Mouse (Mus musculus) liver, embryonic 11.5 days (tissue): ENCODE measurements around the gene Efnb3. TPM values are rescaled to one million over a fixed set of nuclear protein-coding genes. Genes with fewer than 3 reads are reported as not detected.
A peak's percentile ranks its signal among the peaks of the same experiment; 100 is the strongest.

ENCODE experiments used
- ATAC-seq: fragments of 200-750 bp; cut with Nextera tagmentation; replicated peaks from 2 replicates; pipeline ENCODE4 v1.8.0; 2017; ENCODE audit warnings: moderate number of reproducible peaks, mild to moderate bottlenecking, moderate TSS enrichment, moderate library complexity; ENCODE audit not compliant: low FRiP score
- DNase-seq: peaks from one replicate; pipeline ENCODE4 v3.0.0-alpha.2; 2017; ENCODE audit warnings: low spot score
- H3K27ac ChIP-seq: fragments of 300-500 bp; sonication (generic); 2 replicates; pipeline ENCODE4 v1.5.1; 2014; ENCODE audit warnings: mild to moderate bottlenecking, low read depth, low read length, control low read depth
- H3K27me3 ChIP-seq: fragments of 300-500 bp; sonication (generic); replicated peaks from 2 replicates; pipeline ENCODE4 v1.6.1; 2014; ENCODE audit warnings: low read length, mixed read lengths; ENCODE audit not compliant: control insufficient read depth, insufficient read depth
- H3K36me3 ChIP-seq: fragments of 300-500 bp; sonication (generic); 2 replicates; pipeline ENCODE4 v1.6.1; 2014; ENCODE audit warnings: mild to moderate bottlenecking, low read length, moderate library complexity, mixed read lengths; ENCODE audit not compliant: control insufficient read depth, insufficient read depth
- H3K4me1 ChIP-seq: fragments of 300-500 bp; sonication (generic); replicated peaks from 2 replicates; pipeline ENCODE4 v1.6.1; 2014; ENCODE audit warnings: low read length, mixed read lengths; ENCODE audit not compliant: control insufficient read depth, insufficient read depth
- H3K4me2 ChIP-seq: fragments of 300-500 bp; sonication (generic); 2 replicates; pipeline ENCODE4 v1.6.1; 2014; ENCODE audit warnings: mild to moderate bottlenecking, control low read depth, moderate library complexity
- H3K4me3 ChIP-seq: fragments of 300-500 bp; sonication (generic); 2 replicates; pipeline ENCODE4 v1.5.1; 2014; ENCODE audit warnings: low read depth, low read length, control low read depth
- H3K9ac ChIP-seq: fragments of 300-500 bp; sonication (generic); 2 replicates; pipeline ENCODE4 v1.6.1; 2014; ENCODE audit warnings: low read depth, low read length, control low read depth
- H3K9me3 ChIP-seq: fragments of 300-500 bp; sonication (generic); 2 replicates; pipeline ENCODE4 v1.6.1; 2016; ENCODE audit warnings: low read length, inconsistent platforms, mixed read lengths; ENCODE audit not compliant: control insufficient read depth
- WGBS: fragments of 180-500 bp; shearing (Covaris S2); extraction: QIAGEN DNeasy Blood & Tissue Kit; methylation state at CpG from one replicate; pipeline ENCODE4 v1.1.7; 2014; 5-methylcytosine and 5-hydroxymethylcytosine counted together
- microRNA-seq: library from miRNA; unstranded; fragments of <30 nt; microRNA quantifications from one replicate; pipeline ENCODE4, GENCODE M21; 2017; ENCODE audit warnings: borderline number of aligned reads
- polyA plus RNA-seq: library from polyadenylated mRNA; unstranded; fragments of >200 nt; fragmentation: Nextera tagmentation; extraction: Ambion mirVana; gene quantifications from 2 replicates; pipeline ENCODE4 v1.2.1, GENCODE M21; 2014

Efnb3 gene
- polyA plus RNA-seq, 1 experiment from 2014 or later, result 2.4 TPM

DNA sequence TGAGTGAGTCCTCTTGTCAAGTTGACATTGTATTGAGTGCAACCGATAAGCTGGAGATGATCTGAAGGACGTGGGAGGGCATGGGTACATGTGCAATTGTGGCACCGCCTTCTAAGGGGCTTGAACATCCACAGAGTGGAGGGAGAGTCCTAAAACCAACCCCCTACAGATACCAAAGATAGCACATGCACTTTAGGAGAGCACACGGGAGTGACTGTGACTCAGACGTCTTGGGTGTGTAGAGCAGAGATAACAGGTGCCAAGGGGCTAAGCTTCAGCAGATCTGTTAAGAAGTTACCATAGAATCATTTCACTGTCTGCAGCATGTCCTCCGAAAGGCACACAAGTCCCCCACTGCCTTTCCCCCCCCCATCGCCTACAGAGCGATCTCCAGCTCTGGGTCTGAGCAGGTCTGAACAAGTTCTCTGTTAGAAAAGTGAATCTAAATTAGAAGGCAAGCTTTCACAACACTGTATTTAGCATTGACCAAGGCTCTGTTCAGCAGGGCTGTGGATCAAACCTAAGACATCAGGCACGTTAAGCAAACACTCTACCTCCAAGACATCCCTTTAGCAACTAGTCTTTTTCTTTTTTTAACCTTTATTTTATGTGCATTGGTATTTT lies 38.4 kb downstream of the Efnb3 start:
- peak; percentile 39; the same call in 1 of the 2 replicates for ATAC-seq
- WGBS, result 56% methylated on average over 9 of the region's 9 CpGs
- H3K9me3 ChIP-seq, result no peaks in the 10 kb centered on the region
- H3K27me3 ChIP-seq, result peaks cover 2% of the 10 kb centered on the region; the same call in 1 of the 2 replicates
- H3K27ac ChIP-seq, result no peak overlapping the region
- no peak for DNase-seq
- H3K4me1 ChIP-seq, result peaks cover 14% of the 10 kb centered on the region
- H3K9ac ChIP-seq, result no peak overlapping the region
- H3K4me3 ChIP-seq, result no peak overlapping the region
- H3K4me2 ChIP-seq, result no peak overlapping the region
- H3K36me3 ChIP-seq, result no peaks in the 10 kb centered on the region

DNA sequence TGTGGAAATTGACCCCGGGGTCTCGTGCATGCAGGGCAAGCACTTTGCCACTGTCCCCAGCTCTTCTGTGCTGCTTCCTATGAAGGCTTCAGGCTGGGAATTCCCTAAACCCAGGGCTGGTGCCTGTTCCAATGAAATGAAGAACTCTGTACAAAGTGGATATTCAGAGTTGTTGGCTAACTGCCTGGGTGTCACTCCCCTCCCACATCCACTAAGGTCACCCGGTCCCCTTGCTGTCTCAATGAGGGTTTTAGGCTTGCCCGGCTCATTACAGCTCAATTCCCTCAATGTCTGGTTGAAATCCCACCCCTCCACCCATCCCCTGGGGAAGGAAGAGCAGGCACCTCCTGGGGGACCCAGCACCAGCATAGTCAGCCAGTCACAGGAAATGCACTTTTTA lies 40.0 kb downstream of the Efnb3 start:
- ATAC-seq (no peak), DNase-seq (no peak)
- Histone ChIP-seq H3K4me1 (peaks cover 14% of the 10 kb centered on the region), H3K4me2 (no peak overlapping the region), H3K27ac (no peak overlapping the region), H3K4me3 (no peak overlapping the region), H3K9me3 (no peaks in the 10 kb centered on the region), H3K9ac (no peak overlapping the region), H3K27me3 (peaks cover 6% of the 10 kb centered on the region; the same call in 1 of the 2 replicates), H3K36me3 (no peaks in the 10 kb centered on the region)
- WGBS, result 77% methylated on average over 4 of the region's 4 CpGs

DNA sequence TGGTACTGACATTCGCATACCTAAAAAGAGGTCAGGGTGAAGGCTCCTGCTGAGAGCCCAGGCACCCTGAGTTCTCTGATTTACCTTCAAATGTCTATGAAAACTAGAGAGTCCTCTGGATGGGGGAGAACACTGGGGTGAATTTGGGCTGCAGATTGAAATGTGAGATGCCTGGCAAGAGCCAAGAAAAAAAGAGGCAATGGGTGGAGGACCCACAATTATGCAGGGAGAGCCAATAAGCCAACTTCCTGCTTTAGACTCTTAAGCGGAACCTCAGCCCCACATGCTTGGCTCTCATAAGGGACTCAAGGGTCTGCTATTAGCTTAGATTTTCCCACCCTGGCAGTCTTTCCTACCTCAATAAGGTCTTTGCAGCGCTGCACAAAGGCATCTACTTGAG lies 43.3 kb downstream of the Efnb3 start:
- no peak overlapping the region for H3K4me3 ChIP-seq
- H3K27me3 ChIP-seq, result peaks cover 6% of the 10 kb centered on the region; the same call in 1 of the 2 replicates
- DNase-seq (no peak), ATAC-seq (no peak)
- H3K4me2 ChIP-seq, result no peak overlapping the region
- no peaks in the 10 kb centered on the region for H3K9me3 ChIP-seq
- no peak overlapping the region for H3K9ac ChIP-seq
- 63% methylated on average over 3 of the region's 3 CpGs for WGBS
- H3K27ac ChIP-seq, result no peak overlapping the region
- no peaks in the 10 kb centered on the region for H3K36me3 ChIP-seq
- H3K4me1 ChIP-seq, result peaks cover 20% of the 10 kb centered on the region

DNA sequence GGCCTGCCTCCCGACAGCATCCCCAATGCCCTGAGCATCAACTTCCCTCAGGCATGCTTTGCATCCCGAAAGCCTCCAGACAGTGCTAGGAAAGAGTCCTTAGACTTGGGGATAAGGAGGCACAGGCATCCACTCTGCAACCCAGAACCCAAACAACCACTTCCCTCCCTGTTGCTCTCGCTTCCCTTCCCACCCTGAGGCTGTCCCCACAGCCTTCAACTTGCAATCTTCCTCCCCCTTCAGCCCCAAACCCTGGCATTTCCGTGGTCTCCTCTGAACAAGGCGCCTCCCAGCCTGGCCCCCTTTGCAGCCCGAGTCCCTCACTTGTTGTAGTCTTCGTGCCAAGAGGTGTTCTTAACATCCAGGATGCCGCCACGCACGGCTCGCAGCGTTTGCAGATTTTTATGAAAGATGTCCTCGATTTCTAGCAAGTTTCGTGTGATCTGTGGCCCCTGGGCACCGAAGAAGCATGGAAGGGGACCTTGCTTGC lies 43.8 kb downstream of the Efnb3 start:
- Histone ChIP-seq H3K4me2 (no peak overlapping the region), H3K4me3 (no peak overlapping the region), H3K4me1 (peaks cover 20% of the 10 kb centered on the region), H3K27me3 (peaks cover 6% of the 10 kb centered on the region; the same call in 1 of the 2 replicates), H3K27ac (no peak overlapping the region), H3K9me3 (no peaks in the 10 kb centered on the region), H3K36me3 (no peaks in the 10 kb centered on the region), H3K9ac (no peak overlapping the region)
- ATAC-seq, result no peak
- 67% methylated on average over 15 of the region's 15 CpGs for WGBS
- no peak for DNase-seq

DNA sequence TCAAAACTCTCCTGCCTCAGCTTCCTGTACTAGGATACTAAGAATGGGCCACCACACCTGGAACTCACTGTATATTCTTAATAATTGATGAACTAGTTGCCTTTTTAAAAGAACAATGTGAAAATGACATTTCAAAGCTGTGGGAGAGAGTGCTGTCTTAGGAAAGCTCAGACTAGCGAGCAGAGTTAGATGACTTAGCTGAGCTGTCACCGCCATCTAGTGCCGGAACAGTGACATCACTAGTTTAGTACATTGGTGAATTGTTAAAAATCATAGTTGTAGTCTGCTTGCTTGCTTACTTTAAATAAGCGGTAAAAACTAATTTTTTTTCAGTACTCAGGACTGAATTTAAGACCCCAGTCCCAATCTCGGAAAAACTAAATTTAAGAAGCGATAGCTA lies 46.2 kb downstream of the Efnb3 start:
- H3K9ac ChIP-seq, result no peak overlapping the region
- H3K27ac ChIP-seq, result no peak overlapping the region
- H3K4me1 ChIP-seq, result peaks cover 26% of the 10 kb centered on the region
- H3K4me3 ChIP-seq, result no peak overlapping the region
- 7% methylated on average over 6 of the region's 6 CpGs for WGBS
- peak; percentile 57; the same call in 1 of the 2 replicates for ATAC-seq
- no peaks in the 10 kb centered on the region for H3K36me3 ChIP-seq
- peaks cover 6% of the 10 kb centered on the region; the same call in 1 of the 2 replicates for H3K27me3 ChIP-seq
- DNase-seq, result no peak
- no peaks in the 10 kb centered on the region for H3K9me3 ChIP-seq
- no peak overlapping the region for H3K4me2 ChIP-seq

DNA sequence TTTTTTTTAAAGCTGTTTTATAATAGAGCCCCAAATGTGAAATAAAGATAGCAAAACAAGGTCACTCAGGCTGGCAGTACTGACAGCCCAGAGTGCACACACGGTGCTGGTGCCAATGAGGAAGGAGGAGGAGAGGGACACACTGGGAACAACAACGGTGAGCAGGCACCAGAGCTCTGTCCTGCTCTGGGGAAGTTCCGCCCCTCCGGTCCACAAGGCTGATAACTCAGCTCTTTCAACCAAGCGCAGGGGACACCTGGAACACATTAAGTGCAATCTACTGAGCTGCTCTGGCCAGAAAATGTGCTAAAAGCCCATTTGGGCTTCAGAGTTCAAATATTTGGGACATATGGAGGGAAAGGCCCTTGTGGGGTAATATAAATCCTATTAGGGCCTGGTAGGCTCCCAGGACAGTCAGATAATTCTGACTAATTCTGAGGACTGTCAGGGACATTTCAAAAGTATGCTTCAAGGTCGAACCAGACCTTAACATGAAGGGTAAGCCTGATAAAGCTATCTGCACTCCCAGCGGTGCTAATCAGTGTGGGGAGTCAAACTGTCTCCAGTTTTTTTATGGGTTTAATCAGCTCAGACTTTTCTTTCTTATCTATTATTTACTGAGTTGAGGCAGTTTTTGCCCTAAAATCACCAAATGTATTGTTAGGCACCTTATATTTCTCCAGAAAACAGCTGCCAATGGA lies 49.1 kb downstream of the Efnb3 start:
- Histone ChIP-seq H3K4me3 (no peak overlapping the region), H3K27me3 (peaks cover 6% of the 10 kb centered on the region; the same call in 1 of the 2 replicates), H3K4me1 (peaks cover 26% of the 10 kb centered on the region), H3K9ac (peak overlapping the region; percentile 2; the same call in 1 of the 2 replicates), H3K27ac (peak overlapping the region; percentile 78), H3K4me2 (peak overlapping the region; percentile 49), H3K9me3 (no peaks in the 10 kb centered on the region), H3K36me3 (no peaks in the 10 kb centered on the region)
- whole genome bisulfite sequencing, result 6% methylated on average over 7 of the region's 7 CpGs
- DNase-seq, result no peak
- peak; percentile 82 for ATAC-seq

Small RNA genes within 50 kb of the gene (microRNA-seq; reads per million reads assigned to microRNA genes)
- not detected for gene Gm27493

Other genes with a start within 250 kb of the Efnb3 start
- 14.9 and 17.1 TPM in 2 replicates for gene Cntrob, start 236.4 kb downstream of the Efnb3 start, polyA plus RNA-seq
- gene Trappc1, start 236.2 kb downstream of the Efnb3 start, polyA plus RNA-seq, result 114 and 123 TPM in 2 replicates
- 0.42 and 0.52 TPM in 2 replicates for gene Kcnab3, start 233.9 kb downstream of the Efnb3 start, polyA plus RNA-seq
- 4.3 and 5.4 TPM in 2 replicates for gene Rnf227, start 219.7 kb downstream of the Efnb3 start, polyA plus RNA-seq
- gene Chd3, start 190.8 kb downstream of the Efnb3 start, polyA plus RNA-seq, result 13.8 and 17.1 TPM in 2 replicates
- 151 and 178 TPM in 2 replicates for gene Naa38, start 164.7 kb downstream of the Efnb3 start, polyA plus RNA-seq
- gene Cyb5d1, start 164.6 kb downstream of the Efnb3 start, polyA plus RNA-seq, result 19.7 and 19.9 TPM in 2 replicates
- gene Tmem88, start 162.0 kb downstream of the Efnb3 start, polyA plus RNA-seq, result 20.4 and 26.2 TPM in 2 replicates
- gene Kdm6b, start 146.5 kb downstream of the Efnb3 start, polyA plus RNA-seq, result 15.4 and 17.4 TPM in 2 replicates
- gene Dnah2, start 11.1 kb downstream of the Efnb3 start, polyA plus RNA-seq, result 0.14 and 0.52 TPM in 2 replicates
- 33.7 and 39.3 TPM in 2 replicates for gene Wrap53, start 20.1 kb upstream of the Efnb3 start, polyA plus RNA-seq
- 196 and 198 TPM in 2 replicates for gene Trp53, start 20.2 kb upstream of the Efnb3 start, polyA plus RNA-seq
- gene Atp1b2, start 45.7 kb upstream of the Efnb3 start, polyA plus RNA-seq, result 76.2 and 79.5 TPM in 2 replicates
- gene Shbg, start 57.7 kb upstream of the Efnb3 start, polyA plus RNA-seq, result 42.9 and 43.8 TPM in 2 replicates
- 16.7 and 18.0 TPM in 2 replicates for gene Sat2, start 61.8 kb upstream of the Efnb3 start, polyA plus RNA-seq
- gene Fxr2, start 72.8 kb upstream of the Efnb3 start, polyA plus RNA-seq, result 22.8 and 26.2 TPM in 2 replicates
- not detected in 2 replicates for gene Sox15, start 95.1 kb upstream of the Efnb3 start, polyA plus RNA-seq
- 20.7 and 24.0 TPM in 2 replicates for gene Mpdu1, start 102.4 kb upstream of the Efnb3 start, polyA plus RNA-seq
- 21.0 and 22.0 TPM in 2 replicates for gene Cd68, start 105.9 kb upstream of the Efnb3 start, polyA plus RNA-seq
- gene Eif4a1, start 112.2 kb upstream of the Efnb3 start, polyA plus RNA-seq, result 755 and 757 TPM in 2 replicates
- gene Senp3, start 121.9 kb upstream of the Efnb3 start, polyA plus RNA-seq, result 75.4 and 79.1 TPM in 2 replicates
- gene Tnfsf13, start 125.6 kb upstream of the Efnb3 start, polyA plus RNA-seq, result 0.37 TPM in 1 of 2 replicates, not detected in the other
- gene Tnfsf12, start 135.6 kb upstream of the Efnb3 start, polyA plus RNA-seq, result 4.5 and 6.0 TPM in 2 replicates
- gene Tnfsfm13, start 135.9 kb upstream of the Efnb3 start, polyA plus RNA-seq, result 1.7 and 2.6 TPM in 2 replicates
- gene Polr2a, start 198.4 kb upstream of the Efnb3 start, polyA plus RNA-seq, result 46.1 and 48.9 TPM in 2 replicates
- gene Slc35g3, start 201.8 kb upstream of the Efnb3 start, polyA plus RNA-seq, result not detected in 2 replicates
- gene Zbtb4, start 205.7 kb upstream of the Efnb3 start, polyA plus RNA-seq, result 0.90 and 1.0 TPM in 2 replicates
- 1.3 and 1.4 TPM in 2 replicates for gene Chrnb1, start 235.7 kb upstream of the Efnb3 start, polyA plus RNA-seq
- 1.2 TPM in 2 replicates for gene Fgf11, start 241.7 kb upstream of the Efnb3 start, polyA plus RNA-seq
- gene Tmem102, start 245.4 kb upstream of the Efnb3 start, polyA plus RNA-seq, result 0.96 and 1.2 TPM in 2 replicates